29 mouse cellular contexts compared by ENCODE assay signal in the genomic region with DNA sequence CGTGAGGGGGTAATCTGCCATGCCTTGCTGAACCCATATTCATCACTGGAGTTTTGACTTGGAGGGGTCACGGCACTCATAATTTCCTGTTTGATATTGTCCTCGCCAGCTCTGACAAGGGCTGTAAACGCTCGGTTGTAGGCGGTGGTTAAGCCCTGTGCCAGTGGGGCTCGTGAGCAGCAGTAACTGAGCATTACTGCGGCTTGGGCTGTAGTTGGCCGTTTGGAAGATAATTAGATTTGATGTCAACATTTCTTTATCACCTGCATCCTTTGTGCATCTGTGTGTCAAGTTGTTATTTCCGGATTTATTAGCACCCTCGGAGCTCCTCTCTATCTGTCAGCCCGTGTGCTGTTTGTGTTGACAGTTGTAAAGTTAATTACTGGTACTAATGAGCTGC.
DNase-seq lines count a peak whose midpoint lies in the region; ATAC-seq and TF ChIP-seq lines count a peak whose summit lies in the region.
"Had no signal": no experiment of that assay in that cellular context is flagged by ENCODE, and none has a peak within 500 bp of the region (broad histone marks: within the 10 kb centered on the region; RNA-seq: fewer than 3 reads in every experiment).

No protein-coding gene starts in this region.

- H3K9me3 ChIP-seq in forebrain, embryonic 14.5 days (replicated peaks; ENCODE audit: control insufficient read depth, low read length): no peaks in the 10 kb centered on the region
- H3K9me3 ChIP-seq in forebrain, embryonic 10.5 days: no peaks in the 10 kb centered on the region
- H3K9me3 ChIP-seq in lung, embryonic 14.5 days (ENCODE audit: low read depth, low read length): no peaks in the 10 kb centered on the region
- H3K9me3 ChIP-seq in intestine, embryonic 16.5 days (ENCODE audit: control insufficient read depth, low read length): no peaks in the 10 kb centered on the region
- H3K9me3 ChIP-seq: embryonic facial prominence, embryonic 10.5 days; embryonic facial prominence, embryonic 15.5 days; heart, embryonic 12.5 days; kidney, embryonic 15.5 days; limb, embryonic 12.5 days; liver, embryonic 15.5 days; lung, embryonic 15.5 days; midbrain, embryonic 15.5 days; stomach, embryonic 15.5 days had no signal

- no peak overlapping the region for H3K4me3 ChIP-seq in forebrain, embryonic 14.5 days (ENCODE audit: low read depth, low read length)
- no peak overlapping the region for H3K4me3 ChIP-seq in forebrain, embryonic 10.5 days
- H3K4me3 ChIP-seq in lung, embryonic 14.5 days (ENCODE audit: low read depth, low read length): no peak overlapping the region
- no peak overlapping the region for H3K4me3 ChIP-seq in intestine, embryonic 16.5 days (ENCODE audit: low read length)
- H3K4me3 ChIP-seq in cerebellum, adult 2 months (replicated peaks; ENCODE audit: insufficient read depth, low read depth, low read length): no peak overlapping the region
- H3K4me3 ChIP-seq: embryonic facial prominence, embryonic 10.5 days; embryonic facial prominence, embryonic 15.5 days; gastrocnemius, adult 2 months; heart, embryonic 12.5 days; kidney, embryonic 15.5 days; left cerebral cortex, adult 2 months; limb, embryonic 12.5 days; liver, embryonic 15.5 days; lung, embryonic 15.5 days; midbrain, embryonic 15.5 days; myocyte; stomach, embryonic 15.5 days had no signal

- TF ChIP-seq POLR2A in cerebellum, adult 2 months (IDR thresholded peaks at IDR 0.05; ENCODE audit: borderline replicate concordance, insufficient read depth, low read length): no peak

- H3K4me1 ChIP-seq in forebrain, embryonic 14.5 days (ENCODE audit: control insufficient read depth, insufficient read depth, low read length): peaks cover 17% of the 10 kb centered on the region
- peaks cover 45% of the 10 kb centered on the region for H3K4me1 ChIP-seq in forebrain, embryonic 10.5 days
- H3K4me1 ChIP-seq in lung, embryonic 14.5 days (ENCODE audit: insufficient read depth): peaks cover 7% of the 10 kb centered on the region; the same call in 1 of the 2 replicates
- no peaks in the 10 kb centered on the region; the same call in 1 of the 2 replicates for H3K4me1 ChIP-seq in intestine, embryonic 16.5 days (ENCODE audit: control insufficient read depth, insufficient read depth, low read length)
- H3K4me1 ChIP-seq in cerebellum, adult 2 months (ENCODE audit: control insufficient read depth, insufficient read depth, low read length): peaks cover 15% of the 10 kb centered on the region
- H3K4me1 ChIP-seq: liver, embryonic 15.5 days; lung, embryonic 15.5 days had no signal

- TF ChIP-seq CTCF in lung, embryonic 14.5 days (IDR thresholded peaks at IDR 0.05; ENCODE audit: low read depth): no peak
- no peak for TF ChIP-seq CTCF in cerebellum, adult 2 months (IDR thresholded peaks at IDR 0.05; ENCODE audit: borderline replicate concordance, insufficient read depth, low read depth, low read length)

- WGBS in forebrain, embryonic 14.5 days: 31% methylated on average over 12 of the region's 12 CpGs
- WGBS in forebrain, embryonic 10.5 days: 76% methylated on average over 12 of the region's 12 CpGs
- WGBS in lung, embryonic 14.5 days: 32% methylated on average over 12 of the region's 12 CpGs
- 32% methylated on average over 12 of the region's 12 CpGs for WGBS in intestine, embryonic 16.5 days
- 76% methylated on average over 12 of the region's 12 CpGs for WGBS in cerebellum, adult 2 months

- H3K36me3 ChIP-seq in forebrain, embryonic 14.5 days (ENCODE audit: control insufficient read depth, insufficient read depth, low read length): no peaks in the 10 kb centered on the region
- no peaks in the 10 kb centered on the region for H3K36me3 ChIP-seq in forebrain, embryonic 10.5 days (replicated peaks)
- H3K36me3 ChIP-seq in lung, embryonic 14.5 days (ENCODE audit: insufficient read depth): no peaks in the 10 kb centered on the region
- H3K36me3 ChIP-seq in intestine, embryonic 16.5 days (ENCODE audit: control insufficient read depth, insufficient read depth, low read length): no peaks in the 10 kb centered on the region
- H3K36me3 ChIP-seq: embryonic facial prominence, embryonic 10.5 days; embryonic facial prominence, embryonic 15.5 days; heart, embryonic 12.5 days; kidney, embryonic 15.5 days; limb, embryonic 12.5 days; liver, embryonic 15.5 days; lung, embryonic 15.5 days; midbrain, embryonic 15.5 days; stomach, embryonic 15.5 days had no signal

- H3K27me3 ChIP-seq in forebrain, embryonic 14.5 days (replicated peaks; ENCODE audit: control insufficient read depth, insufficient read depth, low read length): peaks cover 12% of the 10 kb centered on the region
- peaks cover 87% of the 10 kb centered on the region for H3K27me3 ChIP-seq in forebrain, embryonic 10.5 days (ENCODE audit: poor library complexity, severe bottlenecking)
- H3K27me3 ChIP-seq in lung, embryonic 14.5 days (ENCODE audit: insufficient read depth, low read length): peaks cover 7% of the 10 kb centered on the region
- H3K27me3 ChIP-seq in intestine, embryonic 16.5 days (replicated peaks; ENCODE audit: control insufficient read depth, insufficient read depth, low read length): 0 out of 2 replicates have a peak, but pooled peaks cover 2% of the 10 kb centered on the region
- no peaks in the 10 kb centered on the region for H3K27me3 ChIP-seq in cerebellum, adult 2 months (ENCODE audit: control insufficient read depth, insufficient read depth, low read length)
- H3K27me3 ChIP-seq: heart, embryonic 12.5 days; liver, embryonic 15.5 days; lung, embryonic 15.5 days; midbrain, embryonic 15.5 days; stomach, embryonic 15.5 days had no signal

- H3K9ac ChIP-seq in forebrain, embryonic 14.5 days (ENCODE audit: low read length): no peak overlapping the region
- H3K9ac ChIP-seq in lung, embryonic 14.5 days: no peak overlapping the region
- no peak overlapping the region for H3K9ac ChIP-seq in intestine, embryonic 16.5 days (ENCODE audit: low read depth, low read length)
- H3K9ac ChIP-seq: embryonic facial prominence, embryonic 15.5 days; heart, embryonic 12.5 days; kidney, embryonic 15.5 days; limb, embryonic 12.5 days; liver, embryonic 15.5 days; lung, embryonic 15.5 days; midbrain, embryonic 15.5 days; stomach, embryonic 15.5 days had no signal

- no peak overlapping the region for H3K4me2 ChIP-seq in forebrain, embryonic 14.5 days (ENCODE audit: low read length)
- H3K4me2 ChIP-seq in lung, embryonic 14.5 days: no peak overlapping the region
- no peak overlapping the region for H3K4me2 ChIP-seq in intestine, embryonic 16.5 days (ENCODE audit: low read depth, low read length)
- H3K4me2 ChIP-seq: embryonic facial prominence, embryonic 15.5 days; heart, embryonic 12.5 days; kidney, embryonic 15.5 days; limb, embryonic 12.5 days; liver, embryonic 15.5 days; lung, embryonic 15.5 days; midbrain, embryonic 15.5 days; stomach, embryonic 15.5 days had no signal

- DNase-seq in forebrain, embryonic 14.5 days (ENCODE audit: low spot score): no peak
- DNase-seq in forebrain, embryonic 10.5 days (ENCODE audit: extremely low spot score, low spot score): no peak
- DNase-seq in lung, embryonic 14.5 days: peak; percentile 31
- no peak for DNase-seq in lung, postnatal 4 days
- peak; percentile 42 for DNase-seq in Muller cell, postnatal 12 days (ENCODE audit: inconsistent ontology term)
- no peak for DNase-seq in cerebellum, adult 2 months
- DNase-seq: adrenal gland, adult 8-10 months; B cell, adult 2 months; cerebellum, adult 9-10 months; cerebellum, postnatal 36 days; gastrocnemius, adult 2 months; gastrocnemius, postnatal 36 days; heart, adult 18-20 months; kidney, adult 18-20 months; kidney, postnatal 25 days; right cerebral cortex, postnatal 25 days had no signal

- ATAC-seq in forebrain, embryonic 14.5 days: peak; percentile 59; the same call in 1 of the 2 replicates
- ATAC-seq in lung, embryonic 14.5 days (ENCODE audit: insufficient read depth): no peak
- ATAC-seq in intestine, embryonic 16.5 days: peak; percentile 85
- no peak for ATAC-seq in monocyte, adult 5-6 weeks (replicated peaks; ENCODE audit: insufficient number of reproducible peaks, low FRiP score, low TSS enrichment, poor library complexity, severe bottlenecking)
- ATAC-seq: midbrain, embryonic 15.5 days had no signal

- no peak overlapping the region for H3K27ac ChIP-seq in forebrain, embryonic 14.5 days (ENCODE audit: low read depth, low read length)
- no peak overlapping the region for H3K27ac ChIP-seq in forebrain, embryonic 10.5 days
- no peak overlapping the region for H3K27ac ChIP-seq in lung, embryonic 14.5 days (ENCODE audit: low read depth)
- H3K27ac ChIP-seq in intestine, embryonic 16.5 days (ENCODE audit: low read length): no peak overlapping the region
- H3K27ac ChIP-seq in cerebellum, adult 2 months (ENCODE audit: insufficient read depth, low read length): no peak overlapping the region
- H3K27ac ChIP-seq: embryonic facial prominence, embryonic 10.5 days; embryonic facial prominence, embryonic 15.5 days; gastrocnemius, adult 2 months; kidney, embryonic 15.5 days; left cerebral cortex, adult 2 months; limb, embryonic 12.5 days; liver, embryonic 15.5 days; lung, embryonic 15.5 days; midbrain, embryonic 15.5 days; stomach, embryonic 15.5 days had no signal

Comparison
In these comparisons a context has a peak if more than half of its experiments do, and no peak if none do; other contexts are left out.
1. DNase-seq: peak in lung, embryonic 14.5 days (single experiment) and Muller cell, postnatal 12 days (single experiment); none in forebrain, embryonic 14.5 days (single experiment), forebrain, embryonic 10.5 days (single experiment), lung, postnatal 4 days (0 of 2) and cerebellum, adult 2 months (0 of 2).
2. ATAC-seq: peak in forebrain, embryonic 14.5 days (single experiment) and intestine, embryonic 16.5 days (single experiment); none in lung, embryonic 14.5 days (single experiment) and monocyte, adult 5-6 weeks (single experiment).